9 mouse cellular contexts compared by ENCODE assay signal in genomic region chr9:110084201-110084964, GRCm38 (mm10). TPM values are rescaled to one million over a fixed set of nuclear protein-coding genes. Genes with fewer than 3 reads are reported as not detected.
DNase-seq lines count a peak whose midpoint lies in the region; ATAC-seq lines count a peak whose summit lies in the region.
"Had no signal": no experiment of that assay in that cellular context is flagged by ENCODE, and none has a peak within 500 bp of the region (broad histone marks: within the 10 kb centered on the region; RNA-seq: fewer than 3 reads in every experiment).

No protein-coding gene starts in this region.

- ATAC-seq in hindbrain, embryonic 13.5 days (ENCODE audit: low FRiP score): peak; percentile 9; the same call in 1 of the 2 replicates
- peak; percentile 15; the same call in 1 of the 2 replicates for ATAC-seq in neural tube, embryonic 12.5 days (ENCODE audit: low FRiP score, low read depth)
- ATAC-seq in stomach, embryonic 15.5 days (ENCODE audit: insufficient read depth, low FRiP score, low read depth): no peak

- no peaks in the 10 kb centered on the region for H3K4me1 ChIP-seq in hindbrain, embryonic 13.5 days (replicated peaks)
- H3K4me1 ChIP-seq in hindbrain, embryonic 10.5 days (replicated peaks): no peaks in the 10 kb centered on the region
- H3K4me1 ChIP-seq in neural tube, embryonic 12.5 days: no peaks in the 10 kb centered on the region
- H3K4me1 ChIP-seq in stomach, embryonic 15.5 days: peaks cover 7% of the 10 kb centered on the region; the same call in 1 of the 2 replicates
- H3K4me1 ChIP-seq: limb, embryonic 12.5 days had no signal

- no peak overlapping the region for H3K4me3 ChIP-seq in hindbrain, embryonic 13.5 days
- no peak overlapping the region for H3K4me3 ChIP-seq in hindbrain, embryonic 10.5 days
- H3K4me3 ChIP-seq in neural tube, embryonic 12.5 days: no peak overlapping the region
- H3K4me3 ChIP-seq in stomach, embryonic 15.5 days (replicated peaks): no peak overlapping the region
- H3K4me3 ChIP-seq: limb, embryonic 12.5 days had no signal

- intact Hi-C loops in heart, postnatal 10 days (cut with DNase I): no loop called here

- peaks cover 99% of the 10 kb centered on the region for H3K36me3 ChIP-seq in hindbrain, embryonic 13.5 days
- peaks cover 100% of the 10 kb centered on the region for H3K36me3 ChIP-seq in hindbrain, embryonic 10.5 days
- peaks cover 95% of the 10 kb centered on the region for H3K36me3 ChIP-seq in neural tube, embryonic 12.5 days
- H3K36me3 ChIP-seq in stomach, embryonic 15.5 days: peaks cover 77% of the 10 kb centered on the region

- H3K27me3 ChIP-seq in hindbrain, embryonic 13.5 days: no peaks in the 10 kb centered on the region
- H3K27me3 ChIP-seq in hindbrain, embryonic 10.5 days (ENCODE audit: insufficient read depth, poor library complexity, severe bottlenecking): no peaks in the 10 kb centered on the region
- no peaks in the 10 kb centered on the region for H3K27me3 ChIP-seq in neural tube, embryonic 12.5 days (replicated peaks)
- H3K27me3 ChIP-seq in stomach, embryonic 15.5 days (replicated peaks): no peaks in the 10 kb centered on the region
- H3K27me3 ChIP-seq: limb, embryonic 12.5 days had no signal

- no peak for DNase-seq in hindbrain, embryonic 10.5 days (ENCODE audit: low spot score)
- DNase-seq in neural tube, embryonic 10.5 days (ENCODE audit: extremely low spot score, low spot score): no peak
- DNase-seq in heart, postnatal 10 days: peak; percentile 62 to 70
- DNase-seq in spleen, adult 12 weeks (ENCODE audit: low spot score): no peak
- no peak for DNase-seq in embryo, embryonic 11 days

- H3K27ac ChIP-seq in hindbrain, embryonic 13.5 days: peak overlapping the region; percentile 8; the same call in 1 of the 2 replicates
- no peak overlapping the region for H3K27ac ChIP-seq in hindbrain, embryonic 10.5 days
- no peak overlapping the region for H3K27ac ChIP-seq in neural tube, embryonic 12.5 days
- peak overlapping the region; percentile 31; the same call in 1 of the 2 replicates for H3K27ac ChIP-seq in stomach, embryonic 15.5 days
- H3K27ac ChIP-seq: limb, embryonic 12.5 days had no signal

- 83% methylated on average over 25 of the region's 25 CpGs for WGBS in hindbrain, embryonic 13.5 days
- 94% methylated on average over 25 of the region's 25 CpGs for WGBS in hindbrain, embryonic 10.5 days
- 86% methylated on average over 25 of the region's 25 CpGs for WGBS in neural tube, embryonic 12.5 days
- 74% methylated on average over 25 of the region's 25 CpGs for WGBS in stomach, embryonic 15.5 days

- H3K9ac ChIP-seq in hindbrain, embryonic 13.5 days: no peak overlapping the region
- H3K9ac ChIP-seq in neural tube, embryonic 12.5 days: no peak overlapping the region
- no peak overlapping the region for H3K9ac ChIP-seq in stomach, embryonic 15.5 days
- H3K9ac ChIP-seq: limb, embryonic 12.5 days had no signal

- H3K4me2 ChIP-seq in hindbrain, embryonic 13.5 days: no peak overlapping the region
- no peak overlapping the region for H3K4me2 ChIP-seq in neural tube, embryonic 12.5 days (replicated peaks)
- H3K4me2 ChIP-seq in stomach, embryonic 15.5 days: no peak overlapping the region
- H3K4me2 ChIP-seq: limb, embryonic 12.5 days had no signal

- H3K9me3 ChIP-seq in hindbrain, embryonic 13.5 days: no peaks in the 10 kb centered on the region
- H3K9me3 ChIP-seq in hindbrain, embryonic 10.5 days: no peaks in the 10 kb centered on the region
- H3K9me3 ChIP-seq in neural tube, embryonic 12.5 days: no peaks in the 10 kb centered on the region
- no peaks in the 10 kb centered on the region for H3K9me3 ChIP-seq in stomach, embryonic 15.5 days
- H3K9me3 ChIP-seq: limb, embryonic 12.5 days had no signal

RNA-seq across cellular contexts. Expression of gene Smarcc1, which starts 33.1 kb away (rescaled TPM):
- polyA plus RNA-seq in hindbrain, embryonic 13.5 days (2015; fragmentation: Nextera tagmentation; extraction: Ambion mirVana): 133 and 135 TPM in 2 replicates
- polyA plus RNA-seq in hindbrain, embryonic 10.5 days (2016; fragmentation: Nextera tagmentation; extraction: Ambion mirVana): 180 and 201 TPM in 2 replicates
- polyA plus RNA-seq in neural tube, embryonic 12.5 days (2016; fragmentation: Nextera tagmentation; extraction: Ambion mirVana): 172 and 185 TPM in 2 replicates
- total RNA-seq in heart, postnatal 10 days (2021): 10 to 100 TPM; 42.1 to 47.5 TPM
- polyA plus RNA-seq in stomach, embryonic 15.5 days (2015; fragmentation: Nextera tagmentation; extraction: Ambion mirVana): 94.3 and 99.5 TPM in 2 replicates

RNA-seq across cellular contexts. Expression of gene Dhx30, which starts 33.2 kb away (rescaled TPM):
- polyA plus RNA-seq in hindbrain, embryonic 13.5 days (2015; fragmentation: Nextera tagmentation; extraction: Ambion mirVana): 186 and 189 TPM in 2 replicates
- polyA plus RNA-seq in hindbrain, embryonic 10.5 days (2016; fragmentation: Nextera tagmentation; extraction: Ambion mirVana): 179 and 194 TPM in 2 replicates
- polyA plus RNA-seq in neural tube, embryonic 12.5 days (2016; fragmentation: Nextera tagmentation; extraction: Ambion mirVana): 200 and 203 TPM in 2 replicates
- total RNA-seq in heart, postnatal 10 days (2021): 10 to 100 TPM; 67.7 to 78.4 TPM
- polyA plus RNA-seq in stomach, embryonic 15.5 days (2015; fragmentation: Nextera tagmentation; extraction: Ambion mirVana): 103 and 106 TPM in 2 replicates

Comparison
In these comparisons a context has a peak if more than half of its experiments do, and no peak if none do; other contexts are left out.
1. H3K27ac ChIP-seq: peak in hindbrain, embryonic 13.5 days (single experiment) and stomach, embryonic 15.5 days (single experiment); none in hindbrain, embryonic 10.5 days (single experiment) and neural tube, embryonic 12.5 days (single experiment).
2. DNase-seq: peak in heart, postnatal 10 days (2 of 2); none in hindbrain, embryonic 10.5 days (single experiment), neural tube, embryonic 10.5 days (single experiment), spleen, adult 12 weeks (single experiment) and embryo, embryonic 11 days (single experiment).